Mouse (Mus musculus) midbrain, embryonic 15.5 days (tissue): ENCODE results near the gene Adra2b. TPM values are rescaled to one million over a fixed set of nuclear protein-coding genes. Genes with fewer than 3 reads are reported as not detected.

Source experiments
- ATAC-seq: fragments of 200-750 bp; cut with Nextera tagmentation; replicated peaks from 2 replicates; pipeline ENCODE4 v1.8.0; 2017; ENCODE audit warnings: moderate TSS enrichment
- H3K27ac ChIP-seq: fragments of 300-500 bp; sonication (generic); 2 replicates; pipeline ENCODE4 v1.5.1; 2015; ENCODE audit warnings: mild to moderate bottlenecking, inconsistent platforms
- H3K27me3 ChIP-seq: fragments of 300-500 bp; sonication (generic); replicated peaks from 2 replicates; pipeline ENCODE4 v1.6.1; 2015; ENCODE audit warnings: inconsistent platforms
- H3K36me3 ChIP-seq: fragments of 300-500 bp; sonication (generic); replicated peaks from 2 replicates; pipeline ENCODE4 v1.6.1; 2015; ENCODE audit warnings: inconsistent platforms
- H3K4me1 ChIP-seq: fragments of 300-500 bp; sonication (generic); 2 replicates; pipeline ENCODE4 v1.6.1; 2015; ENCODE audit warnings: inconsistent platforms
- H3K4me2 ChIP-seq: fragments of 300-500 bp; sonication (generic); 2 replicates; pipeline ENCODE4 v1.6.1; 2015; ENCODE audit warnings: inconsistent platforms, mild to moderate bottlenecking, moderate library complexity
- H3K4me3 ChIP-seq: fragments of 300-500 bp; sonication (generic); 2 replicates; pipeline ENCODE4 v1.5.1; 2015; ENCODE audit warnings: mild to moderate bottlenecking, inconsistent platforms
- H3K9ac ChIP-seq: fragments of 300-500 bp; sonication (generic); 2 replicates; pipeline ENCODE4 v1.6.1; 2015; ENCODE audit warnings: mild to moderate bottlenecking, inconsistent platforms
- H3K9me3 ChIP-seq: fragments of 300-500 bp; sonication (generic); 2 replicates; pipeline ENCODE4 v1.6.1; 2016; ENCODE audit warnings: inconsistent platforms
- WGBS: fragments of 180-500 bp; shearing (Covaris S2); methylation state at CpG from one replicate; pipeline ENCODE4 v1.1.7; 2015; ENCODE audit warnings: mixed read lengths; 5-methylcytosine and 5-hydroxymethylcytosine counted together
- polyA plus RNA-seq: library from polyadenylated mRNA; unstranded; fragments of >200 nt; fragmentation: Nextera tagmentation; extraction: Ambion mirVana; gene quantifications from 2 replicates; pipeline ENCODE4 v1.2.1, GENCODE M21; 2015

Adra2b gene
- polyA plus RNA-seq, 1 experiment from 2014 or later: 0.19 TPM

- Histone ChIP-seq H3K27me3 (no peaks in the 10 kb centered on the region), H3K4me3 (no peak overlapping the region), H3K9me3 (no peaks in the 10 kb centered on the region), H3K4me2 (no peak overlapping the region), H3K27ac (no peak overlapping the region), H3K36me3 (no peaks in the 10 kb centered on the region), H3K4me1 (no peaks in the 10 kb centered on the region), H3K9ac (no peak overlapping the region)
- ATAC-seq: no peak
- 70% methylated on average over 1 of the region's 1 CpGs for WGBS
These were observed 16.7 kb upstream of the Adra2b start for GRCm38 (mm10) chr2:127346334-127346733.

- WGBS: 81% methylated on average over 13 of the region's 13 CpGs
- H3K36me3 ChIP-seq: no peaks in the 10 kb centered on the region
- no peak overlapping the region for H3K9ac ChIP-seq
- H3K4me2 ChIP-seq: no peak overlapping the region
- H3K27ac ChIP-seq: no peak overlapping the region
- H3K4me1 ChIP-seq: no peaks in the 10 kb centered on the region
- H3K4me3 ChIP-seq: no peak overlapping the region
- H3K27me3 ChIP-seq: no peaks in the 10 kb centered on the region
- no peak for ATAC-seq
- no peaks in the 10 kb centered on the region for H3K9me3 ChIP-seq
These were observed 15.6 kb upstream of the Adra2b start for GRCm38 (mm10) chr2:127347147-127347985.

- Histone ChIP-seq H3K4me1 (no peaks in the 10 kb centered on the region), H3K27ac (no peak overlapping the region), H3K9ac (no peak overlapping the region), H3K4me2 (no peak overlapping the region), H3K36me3 (no peaks in the 10 kb centered on the region), H3K27me3 (no peaks in the 10 kb centered on the region), H3K4me3 (no peak overlapping the region), H3K9me3 (no peaks in the 10 kb centered on the region)
- 90% methylated on average over 4 of the region's 4 CpGs for WGBS
- ATAC-seq: no peak
These were observed 9.1 kb upstream of the Adra2b start for GRCm38 (mm10) chr2:127353881-127354280.

- peak; percentile 49; the same call in 1 of the 2 replicates for ATAC-seq
- Histone ChIP-seq H3K9me3 (no peaks in the 10 kb centered on the region), H3K27ac (no peak overlapping the region), H3K27me3 (peaks cover 66% of the 10 kb centered on the region), H3K4me1 (peaks cover 17% of the 10 kb centered on the region), H3K4me3 (peak overlapping the region; percentile 39), H3K4me2 (peak overlapping the region; percentile 76), H3K36me3 (no peaks in the 10 kb centered on the region), H3K9ac (no peak overlapping the region)
- 1% methylated on average over 28 of the region's 28 CpGs for WGBS
These were observed 259 bp downstream of the Adra2b start for GRCm38 (mm10) chr2:127363282-127363652.

- peak overlapping the region; percentile 76 for H3K4me2 ChIP-seq
- 7% methylated on average over 20 of the region's 20 CpGs for WGBS
- peak overlapping the region; percentile 39 for H3K4me3 ChIP-seq
- no peaks in the 10 kb centered on the region for H3K9me3 ChIP-seq
- H3K27ac ChIP-seq: no peak overlapping the region
- H3K27me3 ChIP-seq: peaks cover 66% of the 10 kb centered on the region
- H3K36me3 ChIP-seq: no peaks in the 10 kb centered on the region
- no peak overlapping the region for H3K9ac ChIP-seq
- peaks cover 17% of the 10 kb centered on the region for H3K4me1 ChIP-seq
- no peak for ATAC-seq
These were observed 688 bp downstream of the Adra2b start for GRCm38 (mm10) chr2:127363696-127364095.

GRCm38 (mm10) chr2:127364452-127364851, 1.4 kb downstream of the Adra2b start:
- Histone ChIP-seq H3K27ac (no peak overlapping the region), H3K4me3 (no peak overlapping the region), H3K36me3 (no peaks in the 10 kb centered on the region), H3K9me3 (no peaks in the 10 kb centered on the region), H3K4me1 (peaks cover 17% of the 10 kb centered on the region), H3K9ac (no peak overlapping the region), H3K4me2 (no peak overlapping the region), H3K27me3 (peaks cover 66% of the 10 kb centered on the region)
- 15% methylated on average over 8 of the region's 8 CpGs for WGBS
- no peak for ATAC-seq

GRCm38 (mm10) chr2:127367126-127367820, 4.3 kb downstream of the Adra2b start:
- peaks cover 17% of the 10 kb centered on the region for H3K4me1 ChIP-seq
- no peak overlapping the region for H3K27ac ChIP-seq
- H3K4me3 ChIP-seq: no peak overlapping the region
- H3K4me2 ChIP-seq: no peak overlapping the region
- H3K9me3 ChIP-seq: no peaks in the 10 kb centered on the region
- 78% methylated on average over 10 of the region's 10 CpGs for WGBS
- no peak for ATAC-seq
- no peak overlapping the region for H3K9ac ChIP-seq
- H3K27me3 ChIP-seq: peaks cover 44% of the 10 kb centered on the region
- no peaks in the 10 kb centered on the region for H3K36me3 ChIP-seq

- Histone ChIP-seq H3K27ac (no peak overlapping the region), H3K4me2 (no peak overlapping the region), H3K4me1 (no peaks in the 10 kb centered on the region), H3K9ac (no peak overlapping the region), H3K9me3 (no peaks in the 10 kb centered on the region), H3K36me3 (no peaks in the 10 kb centered on the region), H3K4me3 (no peak overlapping the region), H3K27me3 (peaks cover 20% of the 10 kb centered on the region)
- 71% methylated on average over 5 of the region's 5 CpGs for WGBS
- ATAC-seq: no peak
These were observed 6.8 kb downstream of the Adra2b start for GRCm38 (mm10) chr2:127369703-127370376.

GRCm38 (mm10) chr2:127370561-127371483, 7.8 kb downstream of the Adra2b start:
- Histone ChIP-seq H3K9ac (no peak overlapping the region), H3K9me3 (no peaks in the 10 kb centered on the region), H3K4me1 (no peaks in the 10 kb centered on the region), H3K4me3 (no peak overlapping the region), H3K27me3 (peaks cover 11% of the 10 kb centered on the region), H3K27ac (no peak overlapping the region), H3K36me3 (no peaks in the 10 kb centered on the region), H3K4me2 (no peak overlapping the region)
- whole genome bisulfite sequencing: 61% methylated on average over 9 of the region's 9 CpGs
- ATAC-seq: no peak

GRCm38 (mm10) chr2:127371484-127371861, 8.5 kb downstream of the Adra2b start:
- Histone ChIP-seq H3K4me3 (no peak overlapping the region), H3K4me1 (no peaks in the 10 kb centered on the region), H3K4me2 (no peak overlapping the region), H3K27me3 (peaks cover 4% of the 10 kb centered on the region), H3K36me3 (no peaks in the 10 kb centered on the region), H3K9me3 (no peaks in the 10 kb centered on the region), H3K9ac (no peak overlapping the region), H3K27ac (no peak overlapping the region)
- no peak for ATAC-seq
- WGBS: no CpG with 5 or more reads among the region's 1 CpGs

GRCm38 (mm10) chr2:127372082-127372481, 9.1 kb downstream of the Adra2b start:
- no peak overlapping the region for H3K9ac ChIP-seq
- no peaks in the 10 kb centered on the region for H3K4me1 ChIP-seq
- no peaks in the 10 kb centered on the region for H3K9me3 ChIP-seq
- WGBS: 84% methylated on average over 2 of the region's 2 CpGs
- no peak overlapping the region for H3K27ac ChIP-seq
- H3K4me2 ChIP-seq: no peak overlapping the region
- H3K4me3 ChIP-seq: no peak overlapping the region
- H3K27me3 ChIP-seq: no peaks in the 10 kb centered on the region
- ATAC-seq: no peak
- no peaks in the 10 kb centered on the region for H3K36me3 ChIP-seq
